Mouse (Mus musculus) kidney, postnatal 25 days (tissue): ENCODE measurements at regions not wholly inside any gene's neighbourhood (a gene's known extent, or its start where the extent isn't known, plus 50 kb on each side); places are given as distances from the start of the nearest gene placed in this dataset.

ENCODE experiments used
- DNase-seq, 2 experiments: peaks; one replicate each; pipeline ENCODE4 v3.0.0; 2021; ENCODE audit warnings: mixed read lengths in 2 of 2

- DNase-seq: no peak
These were observed 80.2 kb downstream of the Ednrb start for GRCm38 (mm10) chr14:103764047-103764446.

GRCm38 (mm10) chr14:103763216-103764031 is 80.8 kb downstream of the Ednrb start:
- no peak for DNase-seq

GRCm38 (mm10) chr14:103759443-103759842 is 84.8 kb downstream of the Ednrb start:
- DNase-seq: peak; percentile 15 to 59
